Mouse (Mus musculus): ENCODE measurements around the gene Vac14. TPM values are rescaled to one million over a fixed set of nuclear protein-coding genes. Genes with fewer than 3 reads are reported as not detected.
A peak's percentile ranks its signal among the peaks of the same experiment; 100 is the strongest.

Gene Vac14
- polyA plus RNA-seq, 1 experiment from 2014 or later: 14.0 TPM

- H3K4me3 ChIP-seq (replicated peaks; ENCODE audit: low read length): no peak overlapping the region
- H3K27me3 ChIP-seq (ENCODE audit: control insufficient read depth, insufficient read depth, low read length): no peaks in the 10 kb centered on the region
- H3K36me3 ChIP-seq (ENCODE audit: control insufficient read depth, insufficient read depth, low read length): 0 out of 2 replicates have a peak, but pooled peaks cover 3% of the 10 kb centered on the region
- WGBS: 83% methylated on average over 7 of the region's 7 CpGs
- no peak for ATAC-seq (ENCODE audit: insufficient read depth, low FRiP score)
- H3K9ac ChIP-seq (ENCODE audit: low read length): no peak overlapping the region
- H3K27ac ChIP-seq (ENCODE audit: low read length): 0 out of 2 replicates have a peak overlapping the region, but pooled peaks have one; percentile 0
- H3K4me1 ChIP-seq (ENCODE audit: control insufficient read depth, insufficient read depth, low read length): peaks cover 40% of the 10 kb centered on the region
- H3K4me2 ChIP-seq (ENCODE audit: low read depth, low read length): no peak overlapping the region
- no peaks in the 10 kb centered on the region for H3K9me3 ChIP-seq (replicated peaks; ENCODE audit: control insufficient read depth, low read length)
Observed at GRCm38 (mm10) chr8:110713073-110713472, 94.7 kb downstream of the Vac14 start.

DNA sequence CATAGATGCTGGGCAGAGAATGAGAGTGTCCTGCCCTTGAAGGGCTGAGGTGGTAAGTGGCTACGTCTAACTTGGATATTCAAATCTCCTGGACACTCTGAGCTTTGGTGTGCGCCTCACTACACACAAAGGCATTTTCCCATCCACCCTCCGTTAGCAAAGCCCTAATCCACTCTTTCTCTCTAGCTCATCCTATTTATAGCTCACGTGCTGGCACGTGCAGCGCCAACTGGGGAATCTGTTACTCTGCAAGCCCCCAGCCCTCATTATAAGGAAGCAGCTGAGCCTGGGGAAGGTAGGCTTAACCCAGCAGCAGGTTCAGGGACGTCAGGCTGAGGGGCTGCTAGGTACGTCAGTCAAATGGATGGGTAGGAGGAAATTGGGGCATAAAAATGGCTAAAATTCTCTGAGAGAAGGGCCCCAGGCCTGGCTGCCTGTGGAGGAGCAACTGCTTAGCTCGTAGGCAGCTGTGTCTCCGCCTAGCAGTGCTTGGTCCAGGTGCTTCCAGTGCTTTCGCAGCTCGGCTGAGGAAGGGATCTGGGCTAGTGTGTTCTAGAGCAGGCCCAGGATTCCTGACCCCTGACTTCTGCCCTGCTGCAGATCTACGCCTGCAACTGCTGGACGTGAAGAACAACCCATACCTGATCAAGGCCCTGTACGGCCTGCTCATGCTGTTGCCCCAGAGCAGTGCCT is 96.6 kb downstream of the Vac14 start:
- Histone ChIP-seq H3K4me3 (replicated peaks; ENCODE audit: low read length) (no peak overlapping the region), H3K4me1 (ENCODE audit: control insufficient read depth, insufficient read depth, low read length) (peaks cover 59% of the 10 kb centered on the region), H3K36me3 (ENCODE audit: control insufficient read depth, insufficient read depth, low read length) (0 out of 2 replicates have a peak, but pooled peaks cover 3% of the 10 kb centered on the region), H3K9me3 (replicated peaks; ENCODE audit: control insufficient read depth, low read length) (no peaks in the 10 kb centered on the region), H3K27me3 (ENCODE audit: control insufficient read depth, insufficient read depth, low read length) (no peaks in the 10 kb centered on the region), H3K9ac (ENCODE audit: low read length) (peak overlapping the region; percentile 46), H3K27ac (ENCODE audit: low read length) (peak overlapping the region; percentile 89), H3K4me2 (ENCODE audit: low read depth, low read length) (no peak overlapping the region)
- ATAC-seq (ENCODE audit: insufficient read depth, low FRiP score): no peak
- WGBS: 80% methylated on average over 15 of the region's 15 CpGs

GRCm38 (mm10) chr8:110716075-110716474 is 97.7 kb downstream of the Vac14 start:
- Histone ChIP-seq H3K4me1 (ENCODE audit: control insufficient read depth, insufficient read depth, low read length) (peaks cover 58% of the 10 kb centered on the region), H3K36me3 (ENCODE audit: control insufficient read depth, insufficient read depth, low read length) (no peaks in the 10 kb centered on the region), H3K27me3 (ENCODE audit: control insufficient read depth, insufficient read depth, low read length) (no peaks in the 10 kb centered on the region), H3K4me3 (replicated peaks; ENCODE audit: low read length) (no peak overlapping the region), H3K9me3 (replicated peaks; ENCODE audit: control insufficient read depth, low read length) (no peaks in the 10 kb centered on the region), H3K9ac (ENCODE audit: low read length) (peak overlapping the region; percentile 13; the same call in 1 of the 2 replicates), H3K4me2 (ENCODE audit: low read depth, low read length) (no peak overlapping the region), H3K27ac (ENCODE audit: low read length) (peak overlapping the region; percentile 89)
- 63% methylated on average over 4 of the region's 4 CpGs for WGBS
- peak; percentile 65 for ATAC-seq (ENCODE audit: insufficient read depth, low FRiP score)

- Histone ChIP-seq H3K4me3 (replicated peaks; ENCODE audit: low read length) (no peak overlapping the region), H3K27me3 (ENCODE audit: control insufficient read depth, insufficient read depth, low read length) (no peaks in the 10 kb centered on the region), H3K9ac (ENCODE audit: low read length) (peak overlapping the region; percentile 24; the same call in 1 of the 2 replicates), H3K27ac (ENCODE audit: low read length) (peak overlapping the region; percentile 89), H3K9me3 (replicated peaks; ENCODE audit: control insufficient read depth, low read length) (no peaks in the 10 kb centered on the region), H3K36me3 (ENCODE audit: control insufficient read depth, insufficient read depth, low read length) (no peaks in the 10 kb centered on the region), H3K4me2 (ENCODE audit: low read depth, low read length) (no peak overlapping the region), H3K4me1 (ENCODE audit: control insufficient read depth, insufficient read depth, low read length) (peaks cover 56% of the 10 kb centered on the region)
- no peak for ATAC-seq (ENCODE audit: insufficient read depth, low FRiP score)
- 29% methylated on average over 7 of the region's 7 CpGs for WGBS
Observed at GRCm38 (mm10) chr8:110717131-110717530, 98.7 kb downstream of the Vac14 start.

DNA sequence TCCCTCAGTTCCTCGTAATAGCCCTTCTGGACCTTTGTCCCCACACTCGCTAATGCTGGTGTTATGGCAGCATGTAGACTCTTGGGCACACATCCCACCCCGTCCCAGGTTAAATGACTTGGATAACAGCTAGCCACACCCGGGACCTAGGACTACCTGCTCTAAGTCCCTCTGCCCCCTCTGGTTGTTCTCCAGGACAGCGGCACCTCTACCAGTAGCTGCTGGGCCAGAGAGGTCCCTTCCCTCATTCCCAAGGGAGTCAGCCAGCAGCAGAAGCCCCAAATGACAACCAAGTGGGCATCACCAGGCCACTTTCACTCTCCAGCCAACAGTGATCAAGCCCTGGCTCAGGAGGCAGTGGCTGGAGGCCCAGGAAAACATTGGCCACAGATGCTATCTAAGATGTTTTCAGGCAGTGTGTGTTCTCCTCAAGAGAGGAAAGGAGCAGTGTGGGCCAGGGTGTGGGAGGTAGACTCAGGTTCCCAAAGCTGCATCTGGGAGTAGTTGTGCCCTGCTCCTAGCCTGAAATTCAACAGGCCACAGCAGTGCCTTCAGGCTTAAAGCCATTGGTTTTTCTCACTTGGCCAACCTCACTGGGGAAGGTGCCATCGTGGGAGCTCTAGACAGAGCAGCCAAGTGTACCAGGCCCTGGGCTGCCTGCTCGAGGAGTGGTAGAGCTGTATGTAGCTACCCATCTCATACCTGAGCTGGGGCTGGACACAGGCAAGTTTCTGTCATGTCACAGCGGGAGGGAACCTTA is 100.0 kb downstream of the Vac14 start:
- WGBS: 71% methylated on average over 8 of the region's 8 CpGs
- Histone ChIP-seq H3K36me3 (ENCODE audit: control insufficient read depth, insufficient read depth, low read length) (no peaks in the 10 kb centered on the region), H3K9me3 (replicated peaks; ENCODE audit: control insufficient read depth, low read length) (no peaks in the 10 kb centered on the region), H3K27ac (ENCODE audit: low read length) (peak overlapping the region; percentile 91), H3K9ac (ENCODE audit: low read length) (peak overlapping the region; percentile 50), H3K4me2 (ENCODE audit: low read depth, low read length) (no peak overlapping the region), H3K4me1 (ENCODE audit: control insufficient read depth, insufficient read depth, low read length) (peaks cover 67% of the 10 kb centered on the region), H3K4me3 (replicated peaks; ENCODE audit: low read length) (no peak overlapping the region), H3K27me3 (ENCODE audit: control insufficient read depth, insufficient read depth, low read length) (no peaks in the 10 kb centered on the region)
- ATAC-seq (ENCODE audit: insufficient read depth, low FRiP score): no peak

- WGBS: 38% methylated on average over 12 of the region's 12 CpGs
- peak overlapping the region; percentile 50 for H3K9ac ChIP-seq (ENCODE audit: low read length)
- 0 out of 2 replicates have a peak, but pooled peaks have one; percentile 21 for ATAC-seq (ENCODE audit: insufficient read depth, low FRiP score)
Observed at GRCm38 (mm10) chr8:110718969-110719670, 100.7 kb downstream of the Vac14 start.

DNA sequence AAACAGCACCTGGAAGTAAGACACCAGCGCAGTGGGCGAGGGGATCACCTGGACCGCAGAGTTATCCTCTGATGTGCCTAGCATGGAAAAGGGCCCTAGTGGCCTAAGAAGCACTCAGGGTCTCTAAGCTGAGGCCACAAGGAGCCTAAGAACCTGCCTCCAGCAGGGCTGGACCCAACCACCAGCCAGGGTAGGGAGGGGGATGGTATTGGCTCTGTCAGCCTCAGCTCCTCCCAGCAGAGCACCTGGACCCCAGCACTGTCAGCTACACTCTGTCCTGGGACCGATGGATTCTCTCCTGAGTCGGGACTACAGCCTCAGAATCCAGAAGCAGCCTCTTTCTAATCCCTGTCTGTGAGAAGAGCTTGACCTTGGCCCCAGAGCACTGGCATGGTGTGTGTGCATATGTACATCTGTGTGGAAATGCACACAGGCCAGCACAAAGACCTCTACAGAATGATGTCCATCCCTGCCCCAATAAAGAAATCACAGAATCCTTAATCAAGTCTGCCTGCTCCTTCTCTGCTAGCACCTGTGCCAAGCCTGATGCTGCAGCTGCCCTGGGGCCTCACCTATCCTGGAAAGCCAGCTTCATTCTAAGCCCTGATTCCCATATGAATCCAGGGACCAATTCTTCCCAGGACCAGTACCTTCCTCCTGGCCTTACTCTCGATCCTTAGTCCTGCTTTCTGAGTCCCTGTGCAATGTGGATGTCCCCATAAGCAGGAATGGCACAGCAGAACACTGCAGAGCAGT is 101.7 kb downstream of the Vac14 start:
- Histone ChIP-seq H3K9me3 (replicated peaks; ENCODE audit: control insufficient read depth, low read length) (no peaks in the 10 kb centered on the region), H3K4me3 (replicated peaks; ENCODE audit: low read length) (no peak overlapping the region), H3K9ac (ENCODE audit: low read length) (peak overlapping the region; percentile 92), H3K4me2 (ENCODE audit: low read depth, low read length) (peak overlapping the region; percentile 53), H3K4me1 (ENCODE audit: control insufficient read depth, insufficient read depth, low read length) (peaks cover 84% of the 10 kb centered on the region), H3K36me3 (ENCODE audit: control insufficient read depth, insufficient read depth, low read length) (no peaks in the 10 kb centered on the region), H3K27me3 (ENCODE audit: control insufficient read depth, insufficient read depth, low read length) (no peaks in the 10 kb centered on the region), H3K27ac (ENCODE audit: low read length) (peak overlapping the region; percentile 91)
- 60% methylated on average over 6 of the region's 6 CpGs for WGBS
- ATAC-seq (ENCODE audit: insufficient read depth, low FRiP score): no peak

More at GRCm38 (mm10) chr8:110718969-110719670, 100.7 kb downstream of the Vac14 start:
- Histone ChIP-seq H3K9me3 (replicated peaks; ENCODE audit: control insufficient read depth, low read length) (no peaks in the 10 kb centered on the region), H3K27ac (ENCODE audit: low read length) (peak overlapping the region; percentile 91), H3K4me3 (replicated peaks; ENCODE audit: low read length) (no peak overlapping the region), H3K4me1 (ENCODE audit: control insufficient read depth, insufficient read depth, low read length) (peaks cover 74% of the 10 kb centered on the region), H3K4me2 (ENCODE audit: low read depth, low read length) (0 out of 2 replicates have a peak overlapping the region, but pooled peaks have one; percentile 10), H3K27me3 (ENCODE audit: control insufficient read depth, insufficient read depth, low read length) (no peaks in the 10 kb centered on the region), H3K36me3 (ENCODE audit: control insufficient read depth, insufficient read depth, low read length) (no peaks in the 10 kb centered on the region)

- Histone ChIP-seq H3K9ac (ENCODE audit: low read length) (peak within 1 kb of the TSS; percentile 92), H3K4me3 (replicated peaks; ENCODE audit: low read length) (peak within 1 kb of the TSS; percentile 77), H3K9me3 (replicated peaks; ENCODE audit: control insufficient read depth, low read length) (no peaks in the 10 kb centered on the region), H3K4me1 (ENCODE audit: control insufficient read depth, insufficient read depth, low read length) (peaks cover 83% of the 10 kb centered on the region), H3K27me3 (ENCODE audit: control insufficient read depth, insufficient read depth, low read length) (no peaks in the 10 kb centered on the region), H3K36me3 (ENCODE audit: control insufficient read depth, insufficient read depth, low read length) (no peaks in the 10 kb centered on the region), H3K4me2 (ENCODE audit: low read depth, low read length) (peak within 1 kb of the TSS; percentile 53), H3K27ac (ENCODE audit: low read length) (peak within 1 kb of the TSS; percentile 91)
- peak; percentile 86 for ATAC-seq (ENCODE audit: insufficient read depth, low FRiP score)
- 4% methylated on average over 74 of the region's 75 CpGs for WGBS
Observed at GRCm38 (mm10) chr8:110720685-110721598, 102.6 kb downstream of the Vac14 start, which contains the start of gene Mtss1l. Mtss1l (plus strand) TSS chr8:110721476.
